Mouse (Mus musculus): ENCODE data around the gene Stard13. TPM values are rescaled to one million over a fixed set of nuclear protein-coding genes. Genes with fewer than 3 reads are reported as not detected.
A peak's percentile ranks its signal among the peaks of the same experiment; 100 is the strongest.

Gene Stard13
- total RNA-seq, 2 experiments from 2014 or later = 12.1 to 12.9 TPM

DNA sequence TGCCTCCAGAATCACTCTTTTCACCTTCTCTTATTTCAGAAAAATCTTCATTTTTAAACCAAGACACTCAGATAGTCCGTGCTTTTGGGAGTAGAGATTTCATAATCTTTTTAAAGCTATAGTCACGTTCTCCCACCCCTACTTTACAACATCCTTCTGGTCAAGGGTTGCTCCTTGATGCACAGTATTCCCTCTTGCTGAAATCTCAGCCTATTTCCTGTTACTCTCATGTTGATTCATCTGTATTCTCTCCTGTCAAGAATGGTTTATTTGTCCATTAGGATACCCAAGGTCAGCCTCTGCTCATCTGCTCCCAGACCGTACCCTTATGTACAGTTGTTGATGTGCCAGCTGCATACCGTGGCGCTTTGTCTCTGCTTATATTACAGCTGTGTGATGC is 89.7 kb downstream of the Stard13 start:
- DNase-seq (ENCODE audit: low spot score in 2 of 2) = no peak

DNA sequence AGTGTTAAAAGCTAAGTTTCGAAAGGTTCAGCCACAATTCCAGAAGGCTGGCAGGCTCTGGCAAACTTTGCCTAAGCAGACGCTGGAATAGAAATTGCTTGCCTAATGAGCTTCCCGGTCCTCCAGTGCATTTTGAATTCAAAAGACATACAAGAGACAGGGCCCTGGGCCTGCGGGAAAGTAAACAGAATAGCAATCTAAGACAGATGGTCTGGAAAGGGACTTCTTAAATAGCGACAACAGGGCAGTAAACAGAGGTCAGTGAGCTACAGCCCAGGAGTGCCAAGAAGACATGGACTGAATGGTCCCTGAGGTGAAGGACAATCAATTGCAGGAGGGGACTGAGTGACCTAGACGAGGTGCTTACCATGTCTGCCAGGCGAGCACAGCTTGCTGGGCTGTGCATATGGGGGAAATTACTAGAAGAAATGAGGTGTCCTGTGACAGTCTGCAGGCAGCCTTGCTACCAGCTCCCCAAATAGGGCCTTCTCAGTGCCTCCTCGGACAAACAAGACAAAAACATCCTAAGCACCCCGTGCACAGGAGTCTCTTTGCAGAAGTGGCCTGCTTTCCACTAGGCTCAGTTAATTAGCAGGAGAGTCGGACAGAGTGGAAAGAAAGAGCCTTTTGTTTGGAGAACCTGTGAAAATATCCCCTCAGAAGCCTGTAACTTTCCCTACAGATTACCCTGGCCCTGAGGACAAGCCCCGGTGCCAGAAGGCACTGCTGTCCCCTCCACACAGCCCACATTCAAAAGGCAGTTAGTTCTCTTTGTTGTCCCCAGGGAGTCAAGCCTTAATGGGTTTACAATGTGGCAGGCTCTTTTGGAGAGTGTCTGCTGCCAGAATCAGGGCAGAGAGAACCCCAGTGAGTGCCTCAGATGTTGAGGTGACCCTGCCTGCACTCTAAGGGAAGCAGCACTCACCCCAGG is 90.7 kb downstream of the Stard13 start:
- no peak for DNase-seq (ENCODE audit: low spot score in 2 of 2)

DNA sequence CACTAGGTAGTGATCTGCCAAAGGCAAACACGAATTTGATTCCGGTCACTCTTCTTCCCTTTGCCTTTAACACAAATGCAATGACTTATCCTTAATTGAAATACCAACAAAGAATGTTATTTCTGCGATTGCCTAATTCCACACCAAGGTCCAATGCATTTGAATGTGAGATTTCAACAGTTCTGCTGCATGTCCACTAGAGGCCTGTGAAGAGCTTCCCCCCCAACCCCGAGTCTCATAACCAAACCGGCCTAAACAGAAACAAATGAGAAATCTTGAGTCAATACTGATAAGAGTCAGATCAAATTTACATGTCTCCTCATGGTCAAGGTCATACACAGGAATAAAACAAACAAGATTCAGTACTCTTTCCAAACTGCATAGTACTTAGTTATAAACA is 91.4 kb downstream of the Stard13 start:
- peak in 1 of 2 experiments; percentile 22 for DNase-seq (ENCODE audit: low spot score in 2 of 2)

DNA sequence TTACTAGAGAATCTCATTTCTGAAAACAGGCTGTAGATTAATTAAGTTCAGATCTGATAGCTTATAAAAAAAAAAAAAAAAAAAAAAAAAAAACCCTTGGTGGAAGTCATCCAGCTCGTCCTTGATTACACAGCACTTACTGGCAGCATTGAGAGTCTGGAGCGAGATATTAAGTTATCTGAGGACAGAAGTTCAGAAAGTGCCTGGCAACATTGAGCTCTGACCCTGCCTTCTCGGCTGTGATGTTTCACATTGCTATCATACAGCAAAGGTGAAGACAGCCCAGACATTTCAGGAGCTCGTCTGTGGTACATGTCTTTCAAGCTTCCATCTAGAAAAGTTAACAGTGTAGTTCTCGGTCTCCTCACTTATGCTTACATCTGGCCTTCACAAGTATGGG is 95.7 kb downstream of the Stard13 start:
- DNase-seq (ENCODE audit: low spot score in 2 of 2) = no peak

DNA sequence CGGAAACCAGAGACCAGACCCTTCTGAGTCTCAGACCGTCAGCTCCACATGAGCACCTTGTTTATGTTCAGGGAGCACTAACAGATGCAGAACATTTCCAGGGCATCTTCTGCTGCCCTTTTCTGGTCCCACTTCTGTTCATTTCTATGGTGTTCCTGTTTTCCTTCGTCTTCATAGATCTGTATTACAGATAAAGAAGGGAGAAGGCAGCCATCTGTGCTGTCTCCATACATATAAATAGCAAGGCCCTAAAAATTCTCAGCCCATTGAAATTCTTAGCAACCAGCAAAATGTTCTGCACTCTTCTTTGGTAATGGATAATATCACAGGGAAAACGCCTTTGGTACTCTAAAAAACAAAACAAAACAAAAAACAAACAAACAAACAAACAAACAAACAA is 96.3 kb downstream of the Stard13 start:
- DNase-seq (ENCODE audit: low spot score in 2 of 2) = no peak

DNA sequence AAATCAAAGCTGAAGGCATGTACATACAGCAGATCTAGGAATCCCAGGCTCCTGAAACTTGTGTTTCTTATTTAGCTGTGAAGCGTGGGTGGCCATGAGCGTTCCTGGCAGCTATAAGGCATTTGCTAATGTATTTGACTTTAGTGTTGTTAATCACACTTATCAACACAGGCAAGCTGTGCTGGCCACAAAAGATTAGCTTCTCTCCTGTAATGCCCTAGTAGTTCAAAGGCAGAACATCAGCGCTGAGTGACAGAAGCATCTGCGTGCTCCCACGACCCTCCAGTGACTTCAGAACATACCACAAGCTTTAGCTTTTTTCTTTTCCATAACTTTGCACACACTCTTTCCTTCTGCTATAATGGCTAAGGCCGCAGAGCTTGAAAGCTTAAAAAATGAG is 97.7 kb downstream of the Stard13 start:
- peak; percentile 6 to 19 for DNase-seq (ENCODE audit: low spot score in 2 of 2)

DNA sequence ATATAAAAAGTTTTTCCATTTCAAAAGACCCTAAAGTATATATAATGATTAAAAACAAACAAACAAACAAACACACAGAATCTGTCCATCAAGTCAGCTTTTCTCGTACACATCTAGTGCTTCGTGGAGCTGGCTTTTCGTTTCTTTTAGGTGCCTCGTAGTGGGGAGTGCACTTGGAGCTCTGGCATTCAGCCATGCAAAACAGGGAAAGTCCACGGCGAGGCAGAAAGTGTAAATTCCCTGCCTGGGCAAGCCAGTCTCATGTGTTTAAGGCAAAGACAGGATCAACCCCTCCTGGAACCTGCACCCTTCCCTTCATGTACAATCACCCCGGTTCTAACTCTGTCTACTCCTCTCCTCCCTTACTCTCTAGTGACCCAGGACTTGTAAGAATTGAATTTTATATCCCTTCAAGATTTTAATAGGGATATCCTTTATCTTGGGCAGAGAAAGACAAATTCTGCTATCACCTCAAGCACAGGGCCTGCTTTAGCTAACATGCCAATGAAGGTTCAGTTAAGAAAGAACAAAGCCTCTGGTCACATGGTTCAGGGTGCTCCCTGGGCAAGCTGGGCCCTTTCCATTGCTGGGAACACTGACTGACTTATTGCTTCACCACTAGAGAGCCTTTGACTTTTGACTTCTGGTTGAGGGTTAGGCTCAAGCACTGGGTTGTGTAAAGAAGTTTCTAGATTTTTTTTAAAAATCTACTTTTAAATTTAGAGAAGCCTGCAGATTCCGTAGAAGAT is 98.4 kb downstream of the Stard13 start:
- no peak for DNase-seq (ENCODE audit: low spot score in 2 of 2)

DNA sequence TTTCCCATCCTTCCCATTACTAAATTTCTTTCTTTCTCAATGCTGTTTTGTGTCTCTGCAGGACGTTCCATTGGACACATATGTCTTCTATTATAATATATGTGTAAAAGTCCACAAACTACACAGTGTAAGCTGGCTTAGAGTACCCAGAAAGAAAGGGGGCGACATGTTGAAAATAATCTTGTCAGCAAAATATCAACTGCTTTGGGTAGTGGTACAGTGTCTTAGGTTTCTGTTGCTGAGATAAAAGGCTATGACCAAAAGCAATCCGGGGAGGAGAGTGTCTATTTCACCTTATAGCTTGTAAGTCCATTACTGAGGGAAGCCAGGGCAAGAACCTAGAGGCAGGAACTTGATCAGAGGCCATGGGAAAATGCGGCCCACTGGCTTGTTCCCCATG is 99.4 kb downstream of the Stard13 start:
- no peak for DNase-seq (ENCODE audit: low spot score in 2 of 2)

DNA sequence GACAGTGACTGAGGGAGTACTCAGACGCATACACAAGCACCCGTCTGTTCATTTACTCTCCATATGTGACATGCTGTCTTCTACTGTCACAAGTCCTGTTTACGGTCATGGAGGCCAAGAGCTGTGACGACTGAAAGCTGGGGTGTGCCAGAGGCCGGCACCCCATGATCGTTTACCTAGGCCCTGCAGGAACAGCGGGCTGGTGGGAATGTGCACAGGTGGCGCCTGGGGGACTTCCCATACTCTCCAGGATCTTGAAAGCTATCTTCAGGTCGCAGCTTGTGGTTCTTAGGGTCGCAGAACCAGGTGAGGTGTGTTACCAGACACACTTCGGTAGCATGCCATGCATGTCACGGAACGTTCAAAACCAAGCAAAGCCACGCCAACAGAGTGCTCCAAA is 99.9 kb downstream of the Stard13 start:
- no peak for DNase-seq (ENCODE audit: low spot score in 2 of 2)

DNA sequence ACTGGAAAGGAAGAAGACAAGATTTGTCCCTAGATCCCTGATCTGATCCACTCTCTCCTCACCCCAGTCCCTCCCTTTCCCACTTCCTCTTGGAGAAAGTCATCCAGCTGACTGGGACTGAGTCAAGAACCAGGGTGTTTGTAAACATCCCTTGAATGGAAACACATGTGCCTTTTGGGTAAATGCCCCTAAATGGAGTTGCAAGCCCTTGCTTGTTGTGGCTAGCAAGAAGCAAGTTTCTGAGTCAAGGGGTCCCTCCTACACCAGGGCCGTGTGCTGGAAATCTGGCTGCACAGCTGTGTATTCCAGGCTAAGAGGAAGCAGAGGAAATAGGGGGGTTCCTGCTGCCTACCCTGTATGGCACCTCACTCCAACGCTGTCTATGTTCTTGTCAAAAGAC is 103.9 kb downstream of the Stard13 start:
- no peak for DNase-seq (ENCODE audit: low spot score in 2 of 2)

DNA sequence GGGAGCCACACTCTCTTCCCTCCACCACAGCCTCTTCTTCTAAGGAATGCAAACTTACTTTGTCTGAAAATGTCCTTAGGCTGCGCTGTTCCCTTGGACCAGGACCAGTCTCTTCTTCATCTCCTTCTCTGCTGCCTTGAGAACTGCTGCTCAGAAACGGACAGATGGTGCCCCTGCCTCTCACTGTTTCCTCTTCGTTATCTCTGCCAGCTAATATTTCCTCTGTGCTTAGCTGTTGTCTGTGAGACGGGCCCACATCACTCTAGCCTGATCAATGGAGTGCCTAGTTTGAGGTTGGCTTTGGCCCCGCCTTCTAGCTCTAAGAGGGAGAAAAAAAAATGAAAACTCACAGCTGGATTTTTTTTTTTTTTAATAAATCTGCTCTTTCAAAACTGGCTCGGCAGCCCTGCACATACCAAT is 106.3 kb downstream of the Stard13 start:
- DNase-seq (ENCODE audit: low spot score in 2 of 2) = no peak

DNA sequence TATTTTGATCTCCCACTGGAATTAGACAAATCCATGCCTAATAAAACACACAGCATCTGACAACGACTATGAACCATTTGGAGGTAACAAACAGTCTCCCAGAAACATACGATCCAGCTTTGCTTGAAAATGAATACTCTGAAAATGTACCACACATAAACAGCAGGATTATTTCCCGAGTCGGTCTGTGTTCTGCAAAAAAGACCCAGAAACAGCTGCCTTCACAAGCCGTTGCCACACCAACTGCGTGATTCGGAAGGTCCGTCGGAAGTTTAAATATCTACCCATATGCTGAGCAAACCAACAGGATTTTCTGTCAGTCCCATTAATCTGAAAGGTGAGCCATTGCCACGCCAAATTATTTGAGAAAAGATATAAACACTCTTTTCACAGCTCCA is 107.0 kb downstream of the Stard13 start:
- no peak for DNase-seq (ENCODE audit: low spot score in 2 of 2)

DNA sequence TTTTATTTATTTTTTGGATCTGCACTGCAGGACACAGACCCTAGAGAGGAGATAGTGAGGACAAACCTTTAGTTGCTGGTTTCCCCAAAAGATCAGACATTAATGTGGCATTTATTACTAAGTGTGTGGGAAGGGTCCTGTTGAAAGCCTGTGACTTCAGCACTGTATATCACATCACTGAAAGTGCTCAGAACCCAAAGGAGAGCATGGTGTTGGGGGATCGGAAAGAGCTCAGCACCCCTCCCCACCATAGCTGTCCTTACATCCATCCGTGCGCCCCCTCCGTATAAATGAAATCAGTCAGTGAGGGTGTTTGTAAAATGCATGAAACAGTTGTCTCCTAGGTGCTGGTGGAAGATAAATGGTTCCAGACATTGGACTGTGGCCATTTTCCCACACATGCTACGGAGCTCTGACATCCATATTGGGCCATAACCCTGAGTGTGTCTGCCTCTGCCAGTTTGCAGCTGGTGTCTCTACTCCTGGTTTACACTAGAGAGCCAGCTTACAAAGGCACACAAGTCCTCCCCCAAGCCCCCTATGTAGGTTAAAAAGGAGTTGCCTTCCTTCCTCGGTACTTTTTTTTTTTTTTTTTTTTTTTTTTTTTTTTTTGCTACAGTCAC is 107.5 kb downstream of the Stard13 start:
- DNase-seq (ENCODE audit: low spot score in 2 of 2) = no peak

DNA sequence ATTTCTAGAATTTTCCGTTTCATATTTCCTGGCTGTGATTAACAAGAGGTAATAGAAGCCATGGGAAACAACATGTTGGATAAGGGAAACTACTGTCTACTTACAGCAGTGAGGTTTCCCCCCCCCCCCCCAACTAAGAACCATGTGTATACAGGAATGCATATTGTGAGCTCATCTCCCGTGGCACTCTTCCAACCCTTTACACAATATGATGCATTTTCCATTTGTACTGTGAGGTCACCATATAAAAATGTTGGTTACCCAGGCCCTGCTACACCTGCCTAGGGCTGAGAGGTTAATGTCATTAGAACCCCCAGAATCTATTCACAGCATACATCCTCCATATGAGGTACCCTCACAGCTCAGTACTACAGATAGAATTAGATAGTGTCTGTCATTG is 115.8 kb downstream of the Stard13 start:
- no peak for DNase-seq (ENCODE audit: low spot score in 2 of 2)

DNA sequence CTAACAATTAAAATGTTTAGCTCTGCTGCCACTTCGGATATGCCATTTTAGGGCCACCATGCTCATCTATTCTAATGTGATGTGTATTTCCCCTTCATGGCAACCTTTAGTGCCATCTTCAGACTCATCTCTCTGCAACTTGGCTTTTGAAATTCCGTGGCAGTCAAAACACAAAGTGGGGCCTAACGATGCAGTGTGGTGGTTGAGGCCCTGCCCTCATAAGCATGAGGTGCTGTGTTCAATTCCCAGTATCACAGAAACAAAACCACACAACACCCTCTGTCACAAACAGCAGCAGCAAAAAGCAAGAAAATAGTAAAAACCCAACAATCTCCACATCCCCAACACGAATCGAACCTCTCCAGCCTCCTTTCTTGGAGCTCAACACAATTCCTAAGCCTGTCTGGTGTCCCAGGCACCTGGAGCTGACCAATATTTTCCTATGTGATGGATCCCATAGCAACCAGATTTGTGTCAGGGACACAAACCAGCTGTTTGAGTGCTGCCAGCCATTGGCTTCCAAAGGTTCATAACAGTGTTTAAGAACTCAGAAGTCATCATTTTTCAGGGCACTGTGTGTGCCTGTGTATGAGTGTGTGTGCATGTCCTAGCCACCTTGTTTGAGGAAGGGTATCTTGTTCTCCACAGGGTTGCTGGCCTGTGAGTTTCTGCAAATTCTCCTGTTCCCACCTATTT is 117.3 kb downstream of the Stard13 start:
- no peak for DNase-seq (ENCODE audit: low spot score in 2 of 2)

DNA sequence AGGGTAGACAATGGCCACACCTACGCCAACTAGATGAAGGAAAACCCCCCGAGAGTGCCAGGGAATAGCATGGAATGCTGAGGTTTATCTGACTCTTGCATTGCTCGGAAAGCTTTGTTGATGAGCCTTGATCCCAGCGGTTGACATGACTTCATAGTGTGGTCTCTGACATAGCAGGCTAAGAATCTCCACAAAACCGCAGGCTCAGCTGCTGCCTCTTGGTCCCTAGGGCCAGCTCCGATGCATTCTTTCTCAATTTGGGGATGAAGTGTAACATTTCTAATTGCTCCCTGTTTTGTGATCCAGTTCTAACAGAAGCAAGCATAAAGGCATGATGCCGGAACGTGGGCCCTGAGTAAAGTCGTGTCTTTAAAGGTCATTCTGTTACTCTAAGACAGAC is 120.9 kb downstream of the Stard13 start:
- no peak for DNase-seq (ENCODE audit: low spot score in 2 of 2)

DNA sequence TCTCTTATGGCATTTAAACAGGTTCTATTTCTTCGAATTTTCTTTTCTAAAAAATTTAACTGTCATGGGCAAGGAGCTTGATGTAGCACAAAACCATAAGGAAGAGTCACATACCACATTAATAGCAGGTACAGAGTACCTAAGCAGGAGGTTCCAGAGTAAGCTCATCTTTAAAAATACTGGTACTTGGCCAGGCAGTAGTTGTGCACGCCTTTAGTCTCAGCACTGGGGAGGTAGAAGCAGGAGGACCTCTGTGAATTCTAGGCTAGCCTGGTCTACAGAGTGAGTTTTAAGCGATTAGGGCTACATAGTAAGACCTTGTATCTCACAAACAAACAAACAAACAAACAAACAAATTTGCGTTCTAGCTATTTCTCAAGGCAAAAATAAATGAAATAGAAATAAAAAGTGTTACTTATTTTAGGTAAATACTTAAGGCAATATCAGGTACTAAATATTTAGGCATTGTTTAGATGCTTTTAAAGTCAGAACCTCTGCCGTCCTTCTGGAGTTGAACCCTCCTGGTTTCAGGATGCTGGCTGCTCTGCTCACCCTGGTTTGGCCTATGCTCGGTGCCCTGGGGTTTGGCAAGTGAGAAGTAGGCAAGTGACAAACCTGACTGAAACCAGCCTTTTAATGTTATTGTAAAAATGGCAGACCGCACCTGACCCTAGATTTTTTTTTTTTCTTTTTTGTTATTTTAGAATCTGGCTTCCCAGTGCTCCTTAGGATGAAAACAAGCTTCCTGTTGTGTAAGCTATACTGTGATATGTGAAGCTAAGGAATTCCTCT is 122.4 kb downstream of the Stard13 start:
- DNase-seq (ENCODE audit: low spot score in 2 of 2) = no peak

DNA sequence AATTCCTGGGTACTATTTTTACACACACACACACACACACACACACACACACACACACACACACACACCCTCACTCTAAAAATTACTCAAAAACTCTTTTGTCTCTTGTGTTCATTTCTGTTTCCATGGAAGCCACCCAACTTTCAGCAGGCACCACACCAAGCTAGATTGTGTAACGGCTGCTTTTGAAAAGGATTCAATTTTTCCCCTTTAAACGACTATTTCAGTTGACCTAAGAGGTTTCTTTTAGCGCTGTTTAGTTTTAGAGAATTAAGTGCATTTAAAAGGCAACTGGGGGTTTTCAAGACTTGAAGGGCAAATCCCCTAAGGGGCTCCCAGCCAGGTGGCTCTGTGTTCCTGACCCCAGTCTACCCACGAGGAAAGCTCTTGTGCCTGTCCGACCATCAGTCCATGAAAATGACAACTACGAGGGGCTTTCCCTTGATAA is 123.2 kb downstream of the Stard13 start:
- peak; percentile 33 to 51 for DNase-seq (ENCODE audit: low spot score in 2 of 2)

DNA sequence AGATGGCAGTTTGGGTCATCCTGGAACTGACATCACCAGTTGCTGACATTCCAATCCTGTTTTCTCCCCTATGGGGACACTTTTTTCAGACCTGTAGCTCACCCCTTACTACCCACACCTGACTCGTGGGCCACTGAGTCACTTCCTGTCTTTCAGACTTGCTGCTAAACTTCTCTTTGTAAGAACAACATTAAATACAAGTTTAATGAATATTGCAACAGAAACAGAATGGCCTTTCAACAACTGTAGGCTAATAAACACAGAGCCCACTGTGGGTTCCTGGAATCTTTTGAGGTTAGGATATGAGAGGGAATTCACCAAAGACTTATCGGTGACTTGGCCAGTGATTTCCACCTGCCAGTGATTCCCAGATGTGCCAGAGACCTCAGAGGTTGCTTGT is 123.8 kb downstream of the Stard13 start:
- no peak for DNase-seq (ENCODE audit: low spot score in 2 of 2)

DNA sequence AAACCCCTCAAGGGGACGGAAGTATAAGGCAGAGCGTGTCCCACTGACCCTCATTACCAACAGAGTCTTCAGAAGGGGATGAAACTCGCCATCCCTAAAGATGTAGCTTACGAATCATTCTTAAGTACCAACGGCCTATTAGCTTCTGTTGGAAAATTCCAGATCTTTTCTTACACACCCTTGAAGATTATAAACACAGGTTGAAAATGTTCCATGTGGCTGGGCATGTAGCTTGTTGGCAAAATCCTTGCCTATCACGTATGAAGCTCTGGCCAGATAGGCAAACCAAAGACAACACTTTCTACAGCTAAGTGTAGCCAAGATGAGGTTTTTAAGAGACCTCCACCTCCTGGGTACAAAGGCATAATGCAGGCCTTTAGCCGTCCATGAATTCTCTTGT is 124.7 kb downstream of the Stard13 start:
- no peak for DNase-seq (ENCODE audit: low spot score in 2 of 2)

Measured in left cerebral cortex, adult 18-20 months (tissue).